Mouse (Mus musculus) forebrain, embryonic 11.5 days (tissue): Measurements from ENCODE around the gene Ttc21a. TPM values are rescaled to one million over a fixed set of nuclear protein-coding genes. Genes with fewer than 3 reads are reported as not detected.

Experiments
- ATAC-seq: fragments of 200-750 bp; cut with Nextera tagmentation; replicated peaks from 2 replicates; pipeline ENCODE4 v1.8.0; 2017; ENCODE audit warnings: moderate TSS enrichment; ENCODE audit not compliant: low FRiP score
- DNase-seq: peaks from one replicate; pipeline ENCODE4 v3.0.0-alpha.2; 2017; ENCODE audit warnings: low spot score
- H3K27ac ChIP-seq: fragments of 300-500 bp; sonication (generic); 2 replicates; pipeline ENCODE4 v1.5.1; 2014; ENCODE audit warnings: low read depth, low read length
- H3K27me3 ChIP-seq: fragments of 300-500 bp; sonication (generic); 2 replicates; pipeline ENCODE4 v1.6.1; 2014; ENCODE audit warnings: mild to moderate bottlenecking, low read length, mixed read lengths; ENCODE audit not compliant: control insufficient read depth, insufficient read depth
- H3K36me3 ChIP-seq: fragments of 300-500 bp; sonication (generic); 2 replicates; pipeline ENCODE4 v1.6.1; 2014; ENCODE audit warnings: mild to moderate bottlenecking, low read length, moderate library complexity, mixed read lengths; ENCODE audit not compliant: control insufficient read depth, insufficient read depth
- H3K4me1 ChIP-seq: fragments of 300-500 bp; sonication (generic); replicated peaks from 2 replicates; pipeline ENCODE4 v1.6.1; 2014; ENCODE audit warnings: low read length, mixed read lengths; ENCODE audit not compliant: control insufficient read depth, insufficient read depth
- H3K4me2 ChIP-seq: fragments of 300-500 bp; sonication (generic); 2 replicates; pipeline ENCODE4 v1.6.1; 2014; ENCODE audit warnings: low read depth, mild to moderate bottlenecking, low read length, moderate library complexity, mixed read lengths; ENCODE audit not compliant: severe bottlenecking
- H3K4me3 ChIP-seq: fragments of 300-500 bp; sonication (generic); 2 replicates; pipeline ENCODE4 v1.5.1; 2014; ENCODE audit warnings: low read depth, low read length
- H3K9ac ChIP-seq: fragments of 300-500 bp; sonication (generic); 2 replicates; pipeline ENCODE4 v1.6.1; 2014; ENCODE audit warnings: low read length
- H3K9me3 ChIP-seq: fragments of 300-500 bp; sonication (generic); 2 replicates; pipeline ENCODE4 v1.6.1; 2016; ENCODE audit warnings: low read length, mixed read lengths; ENCODE audit not compliant: control insufficient read depth
- WGBS: fragments of 180-500 bp; shearing (Covaris S2); extraction: QIAGEN DNeasy Blood & Tissue Kit; methylation state at CpG from one replicate; pipeline ENCODE4 v1.1.7; 2014; 5-methylcytosine and 5-hydroxymethylcytosine counted together
- polyA plus RNA-seq: library from polyadenylated mRNA; unstranded; fragments of >200 nt; fragmentation: Nextera tagmentation; extraction: Ambion mirVana; gene quantifications from 2 replicates; pipeline ENCODE4 v1.2.1, GENCODE M21; 2014

Ttc21a gene
- polyA plus RNA-seq, 1 experiment from 2014 or later, result 0.33 TPM

- H3K9ac ChIP-seq, result no peak overlapping the region
- no peaks in the 10 kb centered on the region for H3K9me3 ChIP-seq
- 88% methylated on average over 5 of the region's 5 CpGs for WGBS
- ATAC-seq (no peak), DNase-seq (no peak)
- H3K4me3 ChIP-seq, result no peak overlapping the region
- H3K36me3 ChIP-seq, result no peaks in the 10 kb centered on the region
- no peak overlapping the region for H3K4me2 ChIP-seq
- peaks cover 1% of the 10 kb centered on the region; the same call in 1 of the 2 replicates for H3K4me1 ChIP-seq
- H3K27me3 ChIP-seq, result no peaks in the 10 kb centered on the region
- no peak overlapping the region for H3K27ac ChIP-seq
Measured at GRCm38 (mm10) chr9:120012781-120013180, 75.4 kb downstream of the Ttc21a start.

- whole genome bisulfite sequencing, result 73% methylated on average over 11 of the region's 11 CpGs
- no peak for ATAC-seq
- H3K4me3 ChIP-seq, result no peak overlapping the region
- H3K36me3 ChIP-seq, result no peaks in the 10 kb centered on the region
- no peak overlapping the region for H3K27ac ChIP-seq
- H3K9me3 ChIP-seq, result no peaks in the 10 kb centered on the region
- H3K9ac ChIP-seq, result no peak overlapping the region
- H3K4me2 ChIP-seq, result no peak overlapping the region
- DNase-seq, result no peak
- H3K27me3 ChIP-seq, result no peaks in the 10 kb centered on the region
- peaks cover 1% of the 10 kb centered on the region; the same call in 1 of the 2 replicates for H3K4me1 ChIP-seq
Measured at GRCm38 (mm10) chr9:120013251-120013820, 75.9 kb downstream of the Ttc21a start.

GRCm38 (mm10) chr9:120014828-120015227 lies 77.4 kb downstream of the Ttc21a start:
- Histone ChIP-seq H3K4me3 (no peak overlapping the region), H3K9me3 (no peaks in the 10 kb centered on the region), H3K9ac (no peak overlapping the region), H3K36me3 (no peaks in the 10 kb centered on the region), H3K27me3 (no peaks in the 10 kb centered on the region), H3K27ac (no peak overlapping the region), H3K4me1 (peaks cover 1% of the 10 kb centered on the region; the same call in 1 of the 2 replicates), H3K4me2 (no peak overlapping the region)
- WGBS, result 73% methylated on average over 6 of the region's 6 CpGs
- DNase-seq (no peak), ATAC-seq (no peak)

DNA sequence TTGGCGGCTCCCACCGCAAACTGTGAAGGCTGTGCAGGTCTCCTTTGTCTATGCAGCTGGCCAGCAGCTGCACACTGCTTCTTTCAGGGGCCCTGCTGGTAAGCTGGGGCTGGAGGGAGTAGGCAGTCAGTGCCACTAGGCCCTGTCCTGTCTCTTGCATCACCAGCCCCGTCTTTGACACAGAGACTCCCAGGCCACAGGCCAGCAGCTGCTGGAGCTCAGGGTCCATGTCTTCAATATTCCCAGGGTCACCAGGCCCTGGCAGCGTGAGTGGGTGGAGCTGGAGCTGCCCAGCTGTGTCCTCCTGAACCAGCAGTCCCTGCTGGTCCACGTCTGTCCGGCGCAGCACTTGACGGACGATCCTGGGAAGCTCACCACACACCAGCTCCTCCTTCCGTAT lies 79.5 kb downstream of the Ttc21a start:
- Histone ChIP-seq H3K36me3 (no peaks in the 10 kb centered on the region), H3K4me3 (no peak overlapping the region), H3K27ac (no peak overlapping the region), H3K4me2 (no peak overlapping the region), H3K9me3 (no peaks in the 10 kb centered on the region), H3K9ac (no peak overlapping the region), H3K4me1 (0 out of 2 replicates have a peak, but pooled peaks cover 1% of the 10 kb centered on the region), H3K27me3 (no peaks in the 10 kb centered on the region)
- ATAC-seq (no peak), DNase-seq (no peak)
- 81% methylated on average over 10 of the region's 10 CpGs for WGBS

Other genes with a start within 250 kb of the Ttc21a start
- gene Scn10a, start 218.3 kb upstream of the Ttc21a start, polyA plus RNA-seq, result 0.04 TPM in 1 of 2 replicates, not detected in the other
- 1.1 and 1.5 TPM in 2 replicates for gene Scn11a, start 112.2 kb upstream of the Ttc21a start, polyA plus RNA-seq
- 60.7 and 67.0 TPM in 2 replicates for gene Wdr48, start 42.7 kb upstream of the Ttc21a start, polyA plus RNA-seq
- 19.3 and 25.7 TPM in 2 replicates for gene Gorasp1, start within 50 bp of the Ttc21a start, polyA plus RNA-seq
- gene Csrnp1, start 47.1 kb downstream of the Ttc21a start, polyA plus RNA-seq, result 1.5 and 1.6 TPM in 2 replicates
- not detected in 2 replicates for gene Xirp1, start 86.0 kb downstream of the Ttc21a start, polyA plus RNA-seq
- 3.7 and 3.9 TPM in 2 replicates for gene Cx3cr1, start 132.3 kb downstream of the Ttc21a start, polyA plus RNA-seq
- gene Ccr8, start 154.5 kb downstream of the Ttc21a start, polyA plus RNA-seq, result not detected in 2 replicates
- gene Slc25a38, start 172.8 kb downstream of the Ttc21a start, polyA plus RNA-seq, result 33.7 and 38.1 TPM in 2 replicates
- 1,443 and 1,598 TPM in 2 replicates for gene Rpsa, start 190.1 kb downstream of the Ttc21a start, polyA plus RNA-seq
- 1.9 and 3.2 TPM in 2 replicates for gene Mobp, start 212.1 kb downstream of the Ttc21a start, polyA plus RNA-seq